Mouse (Mus musculus) ES-E14 (cell line): ENCODE data around the gene Vegfa. TPM values are rescaled to one million over a fixed set of nuclear protein-coding genes. Genes with fewer than 3 reads are reported as not detected.

Source experiments
- DNase-seq: peaks from one replicate; pipeline ENCODE4 v3.0.0-alpha.2; 2013; ENCODE audit warnings: low read depth, low spot score
- H3K27ac ChIP-seq: 2 replicates; pipeline ENCODE4 v1.5.1; 2012; ENCODE audit warnings: low read depth, mild to moderate bottlenecking, low read length, moderate library complexity, mixed read lengths; ENCODE audit not compliant: poor library complexity, insufficient read depth, severe bottlenecking
- H3K36me3 ChIP-seq: 2 replicates; pipeline ENCODE4 v1.6.1; 2012; ENCODE audit warnings: mild to moderate bottlenecking, low read length, moderate library complexity, mixed read lengths; ENCODE audit not compliant: control insufficient read depth, poor library complexity, insufficient read depth, severe bottlenecking
- H3K4me1 ChIP-seq, 2 experiments: fragments of 150-350 bp in 1 of 2; sonication (generic) in 1 of 2; 2 replicates each; pipeline ENCODE4 v1.6.1; 2012; ENCODE audit warnings: low read length in 2 of 2, mild to moderate bottlenecking in 1 of 2, mixed read lengths in 1 of 2; ENCODE audit not compliant: control insufficient read depth in 2 of 2, insufficient read depth in 2 of 2, poor library complexity in 1 of 2
- H3K4me3 ChIP-seq, 2 experiments: fragments of 150-350 bp in 1 of 2; sonication (generic) in 1 of 2; 2 replicates each; pipeline ENCODE4 v1.5.1; 2012; ENCODE audit warnings: low read length in 2 of 2, low read depth in 1 of 2, mild to moderate bottlenecking in 1 of 2, mixed read lengths in 1 of 2; ENCODE audit not compliant: insufficient read depth in 1 of 2, poor library complexity in 1 of 2, severe bottlenecking in 1 of 2
- H3K9ac ChIP-seq: 2 replicates; pipeline ENCODE4 v1.6.1; 2012; ENCODE audit warnings: low read depth, mild to moderate bottlenecking, low read length, mixed read lengths; ENCODE audit not compliant: poor library complexity, insufficient read depth, severe bottlenecking
- H3K9me3 ChIP-seq: fragments of 150-350 bp; sonication (generic); 2 replicates; pipeline ENCODE4 v1.6.1; 2012; ENCODE audit warnings: low read depth, mild to moderate bottlenecking, low read length; ENCODE audit not compliant: control insufficient read depth, insufficient read depth
- CHD2 ChIP-seq: IDR thresholded peaks from 2 replicates; pipeline ENCODE4 v1.6.1; 2014; ENCODE audit warnings: mild to moderate bottlenecking, low read depth, low read length, inconsistent platforms
- HCFC1 ChIP-seq: IDR thresholded peaks from 2 replicates; pipeline ENCODE4 v1.6.1; 2012; ENCODE audit warnings: low read length, inconsistent platforms, borderline replicate concordance; ENCODE audit not compliant: insufficient read depth
- MAFK ChIP-seq: IDR thresholded peaks from 2 replicates; pipeline ENCODE4 v1.6.1; 2014; ENCODE audit warnings: mild to moderate bottlenecking, low read depth, low read length, inconsistent platforms; ENCODE audit not compliant: insufficient read depth
- ZC3H11A ChIP-seq: IDR thresholded peaks from 2 replicates; pipeline ENCODE4 v1.6.1; 2012; ENCODE audit warnings: low read depth, mild to moderate bottlenecking, inconsistent platforms, low read length, borderline replicate concordance
- ZNF384 ChIP-seq: IDR thresholded peaks from 2 replicates; pipeline ENCODE4 v1.6.1; 2012; ENCODE audit warnings: low read depth, low read length, inconsistent platforms
- in situ Hi-C, 2 experiments: fragments of 600-800 bp; cut with MboI; formaldehyde crosslinking; loops; one replicate each; pipeline ENCODE4 v1.15.1; 2025; ENCODE audit warnings: low sequenced_read_pairs in 2 of 2, inconsistent platforms in 1 of 2; ENCODE audit not compliant: unreplicated experiment in 2 of 2
- total RNA-seq: library from RNA; depleted of rRNA; stranded (reverse); fragments of 300-350 nt; gene quantifications from 2 replicates; pipeline ENCODE4 v1.2.3, GENCODE M21; 2012

Gene Vegfa
- total RNA-seq, 1 experiment = 53.0 TPM

GRCm38 (mm10) chr17:46040561-46040960 is 8.4 kb upstream of the Vegfa start:
- no peak for DNase-seq
- H3K9me3 ChIP-seq = no peaks in the 10 kb centered on the region
- H3K27ac ChIP-seq = no peak overlapping the region
- in situ Hi-C loops = no loop called here
- H3K36me3 ChIP-seq = no peaks in the 10 kb centered on the region
- no peak overlapping the region for H3K9ac ChIP-seq
- H3K4me1 ChIP-seq = peaks cover 0 to 9% of the 10 kb centered on the region in 2 experiments; a peak in 1 of 4 replicates
- no peak overlapping the region for H3K4me3 ChIP-seq
- no peak for TF ChIP-seq ZC3H11A
- TF ChIP-seq CHD2 = no peak
- TF ChIP-seq ZNF384 = no peak
- TF ChIP-seq HCFC1 = no peak
- TF ChIP-seq MAFK = no peak

GRCm38 (mm10) chr17:46038906-46039305 is 6.7 kb upstream of the Vegfa start:
- in situ Hi-C loops = loop anchor here in 1 of 2 experiments (5.0 kb wide), 1 partner anchor 192 kb away; no protein-coding TSS in a partner anchor

GRCm38 (mm10) chr17:46036400-46036799 is 4.2 kb upstream of the Vegfa start:
- H3K9ac ChIP-seq = no peak overlapping the region
- no peaks in the 10 kb centered on the region for H3K36me3 ChIP-seq
- no peak for TF ChIP-seq ZC3H11A
- TF ChIP-seq ZNF384 = no peak
- TF ChIP-seq MAFK = no peak
- no peak for TF ChIP-seq HCFC1
- TF ChIP-seq CHD2 = no peak
- H3K4me3 ChIP-seq = no peak overlapping the region
- H3K27ac ChIP-seq = no peak overlapping the region
- H3K9me3 ChIP-seq = no peaks in the 10 kb centered on the region
- H3K4me1 ChIP-seq = no peaks in the 10 kb centered on the region
- in situ Hi-C loops = loop anchor here in 1 of 2 experiments (5.0 kb wide), 1 partner anchor 189 kb away; no protein-coding TSS in a partner anchor
- DNase-seq = no peak

More at GRCm38 (mm10) chr17:46038906-46039305, 6.7 kb upstream of the Vegfa start:
- no peak for DNase-seq
- Histone ChIP-seq H3K9me3 (no peaks in the 10 kb centered on the region), H3K27ac (no peak overlapping the region), H3K36me3 (no peaks in the 10 kb centered on the region), H3K4me1 (peaks cover 0 to 7% of the 10 kb centered on the region in 2 experiments; a peak in 1 of 4 replicates), H3K9ac (no peak overlapping the region), H3K4me3 (no peak overlapping the region)
- TF ChIP-seq ZNF384 (no peak), HCFC1 (no peak), MAFK (no peak), CHD2 (no peak), ZC3H11A (no peak)

GRCm38 (mm10) chr17:46034110-46034509 is 1.9 kb upstream of the Vegfa start:
- Histone ChIP-seq H3K27ac (no peak overlapping the region), H3K9ac (no peak overlapping the region)
- in situ Hi-C loops = loop anchor here in 1 of 2 experiments (5.0 kb wide), 1 partner anchor 302 kb away; the partner anchor contains the start of gene 1600014C23Rik

More at GRCm38 (mm10) chr17:46034110-46034509, 1.9 kb upstream of the Vegfa start:
- TF ChIP-seq ZNF384 (no peak), ZC3H11A (no peak), MAFK (no peak), CHD2 (no peak), HCFC1 (no peak)
- no peak for DNase-seq
- H3K4me3 ChIP-seq = no peak overlapping the region
- H3K9me3 ChIP-seq = no peaks in the 10 kb centered on the region
- peaks cover 0 to 5% of the 10 kb centered on the region in 2 experiments; a peak in 3 of 4 replicates for H3K4me1 ChIP-seq
- H3K36me3 ChIP-seq = no peaks in the 10 kb centered on the region
